Mouse (Mus musculus) ES-Bruce4 (cell line): ENCODE data around the gene Thbs3.

Experiments
- CTCF ChIP-seq: IDR thresholded peaks from one replicate; pipeline ENCODE4 v1.8.1; 2011; ENCODE audit warnings: low read depth, low read length
- POLR2A ChIP-seq: IDR thresholded peaks from one replicate; pipeline ENCODE4 v1.8.1; 2011; ENCODE audit warnings: low read length; ENCODE audit not compliant: insufficient read depth

DNA sequence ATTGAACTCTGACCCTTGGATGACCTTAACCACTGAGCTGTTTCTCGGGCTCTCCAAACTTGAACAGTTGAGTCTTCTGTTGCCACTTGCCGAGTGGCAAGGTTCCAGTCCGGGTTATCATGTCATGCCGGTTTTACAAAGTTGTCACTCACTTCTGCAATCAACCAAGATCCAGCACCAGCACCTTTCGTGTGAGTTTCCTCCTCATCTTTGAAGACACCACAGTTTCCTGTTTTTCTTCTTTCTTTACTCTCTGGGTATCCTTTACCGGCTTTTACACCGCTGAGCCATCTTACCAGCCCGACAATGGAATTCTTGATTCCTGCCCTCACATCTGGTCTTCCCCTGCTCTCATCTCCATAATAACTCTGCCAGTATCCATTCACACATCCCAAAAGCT lies 24.5 kb upstream of the Thbs3 start:
- TF ChIP-seq CTCF (no peak), POLR2A (no peak)
